Mouse (Mus musculus) forebrain, embryonic 13.5 days (tissue): Measurements from ENCODE around the gene Cul7. TPM values are rescaled to one million over a fixed set of nuclear protein-coding genes. Genes with fewer than 3 reads are reported as not detected.

Source experiments
- ATAC-seq: fragments of 200-750 bp; cut with Nextera tagmentation; 2 replicates; pipeline ENCODE4 v1.8.0; 2017
- H3K27ac ChIP-seq: fragments of 300-500 bp; sonication (generic); 2 replicates; pipeline ENCODE4 v1.5.1; 2015; ENCODE audit warnings: inconsistent platforms, mild to moderate bottlenecking, moderate library complexity
- H3K27me3 ChIP-seq: fragments of 300-500 bp; sonication (generic); 2 replicates; pipeline ENCODE4 v1.6.1; 2015; ENCODE audit warnings: mild to moderate bottlenecking, inconsistent platforms
- H3K36me3 ChIP-seq: fragments of 300-500 bp; sonication (generic); 2 replicates; pipeline ENCODE4 v1.6.1; 2015; ENCODE audit warnings: mild to moderate bottlenecking, inconsistent platforms; ENCODE audit not compliant: poor library complexity, severe bottlenecking
- H3K4me1 ChIP-seq: fragments of 300-500 bp; sonication (generic); 2 replicates; pipeline ENCODE4 v1.6.1; 2015; ENCODE audit warnings: inconsistent platforms
- H3K4me2 ChIP-seq: fragments of 300-500 bp; sonication (generic); 2 replicates; pipeline ENCODE4 v1.6.1; 2015; ENCODE audit warnings: inconsistent platforms, mild to moderate bottlenecking, moderate library complexity
- H3K4me3 ChIP-seq: fragments of 300-500 bp; sonication (generic); 2 replicates; pipeline ENCODE4 v1.5.1; 2015; ENCODE audit warnings: mild to moderate bottlenecking, inconsistent platforms
- H3K9ac ChIP-seq: fragments of 300-500 bp; sonication (generic); 2 replicates; pipeline ENCODE4 v1.6.1; 2015; ENCODE audit warnings: mild to moderate bottlenecking, inconsistent platforms
- H3K9me3 ChIP-seq: fragments of 300-500 bp; sonication (generic); replicated peaks from 2 replicates; pipeline ENCODE4 v1.6.1; 2016; ENCODE audit warnings: inconsistent platforms
- WGBS: fragments of 180-500 bp; shearing (Covaris S2); methylation state at CpG from one replicate; pipeline ENCODE4 v1.1.7; 2015; 5-methylcytosine and 5-hydroxymethylcytosine counted together
- polyA plus RNA-seq: library from polyadenylated mRNA; unstranded; fragments of >200 nt; fragmentation: Nextera tagmentation; extraction: Ambion mirVana; gene quantifications from 2 replicates; pipeline ENCODE4 v1.2.1, GENCODE M21; 2015

The Cul7 gene
- polyA plus RNA-seq, 1 experiment from 2014 or later: 33.5 TPM

GRCm38 (mm10) chr17:46699912-46700311 is 49.8 kb downstream of the Cul7 start:
- Histone ChIP-seq H3K4me3 (no peak overlapping the region), H3K36me3 (peaks cover 33% of the 10 kb centered on the region), H3K4me1 (peaks cover 31% of the 10 kb centered on the region), H3K27ac (no peak overlapping the region), H3K27me3 (no peaks in the 10 kb centered on the region), H3K4me2 (no peak overlapping the region), H3K9ac (no peak overlapping the region), H3K9me3 (no peaks in the 10 kb centered on the region)
- ATAC-seq: no peak
- WGBS: 89% methylated on average over 3 of the region's 3 CpGs

- H3K36me3 ChIP-seq: peaks cover 24% of the 10 kb centered on the region
- WGBS: 79% methylated on average over 12 of the region's 12 CpGs
- H3K9ac ChIP-seq: peak overlapping the region; percentile 41; the same call in 1 of the 2 replicates
- H3K27ac ChIP-seq: no peak overlapping the region
- no peak for ATAC-seq
- H3K4me1 ChIP-seq: peaks cover 36% of the 10 kb centered on the region
- no peak overlapping the region for H3K4me2 ChIP-seq
- no peaks in the 10 kb centered on the region for H3K9me3 ChIP-seq
- no peaks in the 10 kb centered on the region for H3K27me3 ChIP-seq
- no peak overlapping the region for H3K4me3 ChIP-seq
These were observed 51.4 kb downstream of the Cul7 start for GRCm38 (mm10) chr17:46701489-46701888.

GRCm38 (mm10) chr17:46702100-46702499 is 52.0 kb downstream of the Cul7 start:
- Histone ChIP-seq H3K9me3 (no peaks in the 10 kb centered on the region), H3K4me2 (no peak overlapping the region), H3K36me3 (peaks cover 24% of the 10 kb centered on the region), H3K27ac (no peak overlapping the region), H3K4me3 (no peak overlapping the region), H3K9ac (peak overlapping the region; percentile 23; the same call in 1 of the 2 replicates), H3K27me3 (no peaks in the 10 kb centered on the region), H3K4me1 (peaks cover 36% of the 10 kb centered on the region)
- 89% methylated on average over 12 of the region's 12 CpGs for WGBS
- no peak for ATAC-seq

GRCm38 (mm10) chr17:46702506-46702905 is 52.4 kb downstream of the Cul7 start:
- no peak for ATAC-seq
- no peaks in the 10 kb centered on the region for H3K9me3 ChIP-seq
- H3K36me3 ChIP-seq: peaks cover 24% of the 10 kb centered on the region
- WGBS: 87% methylated on average over 5 of the region's 5 CpGs
- peak overlapping the region; percentile 94; the same call in 1 of the 2 replicates for H3K4me3 ChIP-seq
- peaks cover 36% of the 10 kb centered on the region for H3K4me1 ChIP-seq
- H3K9ac ChIP-seq: peak overlapping the region; percentile 97
- peak overlapping the region; percentile 69 for H3K4me2 ChIP-seq
- H3K27me3 ChIP-seq: no peaks in the 10 kb centered on the region
- H3K27ac ChIP-seq: no peak overlapping the region

- H3K36me3 ChIP-seq: peaks cover 10% of the 10 kb centered on the region
- H3K4me3 ChIP-seq: peak overlapping the region; percentile 94
- H3K9ac ChIP-seq: peak overlapping the region; percentile 97
- 4% methylated on average over 37 of the region's 41 CpGs for WGBS
- peak overlapping the region; percentile 88 for H3K27ac ChIP-seq
- H3K9me3 ChIP-seq: no peaks in the 10 kb centered on the region
- peak overlapping the region; percentile 69 for H3K4me2 ChIP-seq
- no peak; the same call in none of the 2 replicates for ATAC-seq
- peaks cover 36% of the 10 kb centered on the region for H3K4me1 ChIP-seq
- no peaks in the 10 kb centered on the region for H3K27me3 ChIP-seq
These were observed 54.1 kb downstream of the Cul7 start for GRCm38 (mm10) chr17:46703971-46704886.

GRCm38 (mm10) chr17:46704887-46705835 is 55.0 kb downstream of the Cul7 start, which contains the start of gene Ppp2r5d:
Ppp2r5d (minus strand) TSS chr17:46705111.
- peak within 1 kb of the TSS; percentile 69 for H3K4me2 ChIP-seq
- 2% methylated on average over 48 of the region's 48 CpGs for WGBS
- peaks cover 36% of the 10 kb centered on the region for H3K4me1 ChIP-seq
- 0 out of 2 replicates have a peak, but pooled peaks cover 4% of the 10 kb centered on the region for H3K36me3 ChIP-seq
- ATAC-seq: peak; percentile 97
- peak within 1 kb of the TSS; percentile 97 for H3K9ac ChIP-seq
- H3K27me3 ChIP-seq: no peaks in the 10 kb centered on the region
- H3K4me3 ChIP-seq: peak within 1 kb of the TSS; percentile 94
- peak within 1 kb of the TSS; percentile 88 for H3K27ac ChIP-seq
- no peaks in the 10 kb centered on the region for H3K9me3 ChIP-seq

GRCm38 (mm10) chr17:46706375-46707089 is 56.4 kb downstream of the Cul7 start:
- no peak overlapping the region for H3K9ac ChIP-seq
- H3K27me3 ChIP-seq: no peaks in the 10 kb centered on the region
- 0 out of 2 replicates have a peak, but pooled peaks cover 1% of the 10 kb centered on the region for H3K36me3 ChIP-seq
- H3K4me1 ChIP-seq: peaks cover 35% of the 10 kb centered on the region
- no peak overlapping the region for H3K4me2 ChIP-seq
- H3K27ac ChIP-seq: no peak overlapping the region
- ATAC-seq: no peak
- H3K9me3 ChIP-seq: no peaks in the 10 kb centered on the region
- 93% methylated on average over 14 of the region's 14 CpGs for WGBS
- no peak overlapping the region for H3K4me3 ChIP-seq

- no peaks in the 10 kb centered on the region for H3K9me3 ChIP-seq
- H3K27me3 ChIP-seq: no peaks in the 10 kb centered on the region
- H3K4me2 ChIP-seq: peak within 1 kb of the TSS; percentile 97
- peak within 1 kb of the TSS; percentile 91 for H3K9ac ChIP-seq
- H3K4me3 ChIP-seq: peak within 1 kb of the TSS; percentile 91
- H3K4me1 ChIP-seq: peaks cover 23% of the 10 kb centered on the region
- ATAC-seq: peak; percentile 94
- H3K36me3 ChIP-seq: peaks cover 30% of the 10 kb centered on the region
- H3K27ac ChIP-seq: peak within 1 kb of the TSS; percentile 55
- 9% methylated on average over 34 of the region's 36 CpGs for WGBS
These were observed 60.9 kb downstream of the Cul7 start, which contains the start of gene Pex6 for GRCm38 (mm10) chr17:46710959-46711597. Pex6 (plus strand) TSS chr17:46711463.

- Histone ChIP-seq H3K9me3 (no peaks in the 10 kb centered on the region), H3K27ac (peak overlapping the region; percentile 55), H3K4me2 (peak overlapping the region; percentile 97), H3K4me1 (peaks cover 23% of the 10 kb centered on the region), H3K9ac (peak overlapping the region; percentile 91), H3K4me3 (peak overlapping the region; percentile 91), H3K27me3 (no peaks in the 10 kb centered on the region), H3K36me3 (peaks cover 36% of the 10 kb centered on the region)
- WGBS: under 1% methylated on average over 76 of the region's 76 CpGs
- no peak; the same call in 1 of the 2 replicates for ATAC-seq
These were observed 61.6 kb downstream of the Cul7 start for GRCm38 (mm10) chr17:46711612-46712271.

GRCm38 (mm10) chr17:46712442-46712841 is 62.3 kb downstream of the Cul7 start:
- H3K27ac ChIP-seq: no peak overlapping the region
- H3K9me3 ChIP-seq: no peaks in the 10 kb centered on the region
- peak overlapping the region; percentile 97 for H3K4me2 ChIP-seq
- 75% methylated on average over 7 of the region's 7 CpGs for WGBS
- peaks cover 41% of the 10 kb centered on the region for H3K36me3 ChIP-seq
- H3K4me3 ChIP-seq: peak overlapping the region; percentile 91
- peak overlapping the region; percentile 91 for H3K9ac ChIP-seq
- H3K27me3 ChIP-seq: no peaks in the 10 kb centered on the region
- H3K4me1 ChIP-seq: peaks cover 23% of the 10 kb centered on the region
- ATAC-seq: no peak
